Comparison of ENCODE assay signal across 8 mouse cellular contexts in genomic region chr2:35131991-35132661, GRCm38 (mm10). TPM values are rescaled to one million over a fixed set of nuclear protein-coding genes. Genes with fewer than 3 reads are reported as not detected.
A peak's percentile ranks its signal among the peaks of the same experiment; 100 is the strongest.
DNase-seq lines count a peak whose midpoint lies in the region; ATAC-seq and TF ChIP-seq lines count a peak whose summit lies in the region.

No protein-coding gene starts in this region.

- WGBS in hindbrain, embryonic 10.5 days = under 1% methylated on average over 21 of the region's 21 CpGs
- WGBS in lung, postnatal 0 days = under 1% methylated on average over 21 of the region's 21 CpGs

- peak; percentile 93 for DNase-seq in MEL-GATA-1-ER (ENCODE audit: extremely low read depth, low read depth)
- DNase-seq in cerebellum, adult 8-10 months = peak; percentile 83
- peak; percentile 97 for DNase-seq in forelimb bud, embryonic 11.5 days (ENCODE audit: low read depth, low spot score)
- DNase-seq in hindbrain, embryonic 10.5 days (ENCODE audit: low spot score) = peak; percentile 94
- peak; percentile 95 for DNase-seq in layer of hippocampus, adult 9-11 months
- DNase-seq in lung, postnatal 0 days (ENCODE audit: low spot score) = peak; percentile 98
- DNase-seq in ovary, postnatal 14 days (ENCODE audit: low spot score) = peak; percentile 95
- DNase-seq in thymus, postnatal 14 days = peak; percentile 93

- H3K4me2 ChIP-seq in lung, postnatal 0 days (replicated peaks; ENCODE audit: low read depth, low read length) = peak overlapping the region; percentile 55

- TF ChIP-seq CTCF in lung, postnatal 0 days (IDR thresholded peaks at IDR 0.05) = peak; percentile 49

- peak overlapping the region; percentile 48 for H3K9ac ChIP-seq in lung, postnatal 0 days (replicated peaks; ENCODE audit: low read depth)

- ATAC-seq in lung, postnatal 0 days = peak; percentile 100

- no peaks in the 10 kb centered on the region for H3K27me3 ChIP-seq in hindbrain, embryonic 10.5 days (ENCODE audit: insufficient read depth, poor library complexity, severe bottlenecking)
- no peaks in the 10 kb centered on the region for H3K27me3 ChIP-seq in lung, postnatal 0 days (replicated peaks; ENCODE audit: insufficient read depth, low read length)

- no peaks in the 10 kb centered on the region for H3K9me3 ChIP-seq in hindbrain, embryonic 10.5 days
- H3K9me3 ChIP-seq in lung, postnatal 0 days (ENCODE audit: low read length) = no peaks in the 10 kb centered on the region

- peaks cover 48% of the 10 kb centered on the region for H3K36me3 ChIP-seq in hindbrain, embryonic 10.5 days
- peaks cover 14% of the 10 kb centered on the region for H3K36me3 ChIP-seq in lung, postnatal 0 days (ENCODE audit: insufficient read depth, low read length)

- TF ChIP-seq EP300 in lung, postnatal 0 days (IDR thresholded peaks at IDR 0.05) = peak; percentile 55; the same call in 1 of the 2 replicates

- H3K4me3 ChIP-seq in hindbrain, embryonic 10.5 days = peak overlapping the region; percentile 62
- H3K4me3 ChIP-seq in lung, postnatal 0 days (ENCODE audit: low read depth, low read length) = peak overlapping the region; percentile 34

- H3K4me1 ChIP-seq in hindbrain, embryonic 10.5 days (replicated peaks) = peaks cover 19% of the 10 kb centered on the region
- H3K4me1 ChIP-seq in lung, postnatal 0 days (ENCODE audit: insufficient read depth, low read depth, low read length) = peaks cover 6% of the 10 kb centered on the region

- peak overlapping the region; percentile 88 for H3K27ac ChIP-seq in hindbrain, embryonic 10.5 days
- peak overlapping the region; percentile 85 for H3K27ac ChIP-seq in lung, postnatal 0 days (ENCODE audit: low read length)

RNA-seq across cellular contexts. Expression of gene Cntrl, which starts 22.8 kb away (rescaled TPM):
- 21.1 and 28.7 TPM in 2 replicates for polyA plus RNA-seq in hindbrain, embryonic 10.5 days (2016; fragmentation: Nextera tagmentation; extraction: Ambion mirVana)
- polyA plus RNA-seq in lung, postnatal 0 days (2015; fragmentation: Nextera tagmentation; extraction: Ambion mirVana) = 20.1 and 21.3 TPM in 2 replicates

RNA-seq across cellular contexts. Expression of gene AI182371, which starts 30.8 kb away (rescaled TPM):
- polyA plus RNA-seq in hindbrain, embryonic 10.5 days (2016; fragmentation: Nextera tagmentation; extraction: Ambion mirVana) = 0.12 TPM in 1 of 2 replicates, not detected in the other
- polyA plus RNA-seq in lung, postnatal 0 days (2015; fragmentation: Nextera tagmentation; extraction: Ambion mirVana) = 1.4 and 3.0 TPM in 2 replicates

Comparison
In these comparisons a context has a peak if more than half of its experiments do, and no peak if none do; other contexts are left out.
1. Peak in every context shown above with its lines: DNase-seq, ATAC-seq, H3K4me3 ChIP-seq and H3K27ac ChIP-seq.